Mouse (Mus musculus) hindbrain, embryonic 16.5 days (tissue): ENCODE results near the gene Gpam. TPM values are rescaled to one million over a fixed set of nuclear protein-coding genes. Genes with fewer than 3 reads are reported as not detected.
A peak's percentile ranks its signal among the peaks of the same experiment; 100 is the strongest.

Experiments
- ATAC-seq: fragments of 200-750 bp; cut with Nextera tagmentation; 2 replicates; pipeline ENCODE4 v1.8.0; 2017; ENCODE audit warnings: moderate TSS enrichment, moderate library complexity
- H3K27ac ChIP-seq: fragments of 300-500 bp; sonication (generic); 2 replicates; pipeline ENCODE4 v1.5.1; 2014; ENCODE audit warnings: low read depth, mild to moderate bottlenecking, control low read depth, low read length, moderate library complexity
- H3K27me3 ChIP-seq: fragments of 300-500 bp; sonication (generic); replicated peaks from 2 replicates; pipeline ENCODE4 v1.6.1; 2014; ENCODE audit warnings: low read length; ENCODE audit not compliant: control insufficient read depth, insufficient read depth
- H3K36me3 ChIP-seq: fragments of 300-500 bp; sonication (generic); 2 replicates; pipeline ENCODE4 v1.6.1; 2014; ENCODE audit warnings: mild to moderate bottlenecking, low read length, moderate library complexity, mixed read lengths; ENCODE audit not compliant: control insufficient read depth, insufficient read depth
- H3K4me1 ChIP-seq: fragments of 300-500 bp; sonication (generic); 2 replicates; pipeline ENCODE4 v1.6.1; 2014; ENCODE audit warnings: low read depth, low read length; ENCODE audit not compliant: control insufficient read depth, insufficient read depth
- H3K4me2 ChIP-seq: fragments of 300-500 bp; sonication (generic); 2 replicates; pipeline ENCODE4 v1.6.1; 2014; ENCODE audit warnings: mild to moderate bottlenecking, low read length, control low read depth, moderate library complexity
- H3K4me3 ChIP-seq: fragments of 300-500 bp; sonication (generic); 2 replicates; pipeline ENCODE4 v1.5.1; 2014; ENCODE audit warnings: mild to moderate bottlenecking, low read length, control low read depth, moderate library complexity
- H3K9ac ChIP-seq: fragments of 300-500 bp; sonication (generic); 2 replicates; pipeline ENCODE4 v1.6.1; 2014; ENCODE audit warnings: low read depth, mild to moderate bottlenecking, control low read depth, low read length, moderate library complexity
- H3K9me3 ChIP-seq: fragments of 300-500 bp; sonication (generic); 2 replicates; pipeline ENCODE4 v1.6.1; 2014; ENCODE audit warnings: mild to moderate bottlenecking, low read length, moderate library complexity; ENCODE audit not compliant: control insufficient read depth
- WGBS: fragments of 180-500 bp; shearing (Covaris S2); extraction: QIAGEN DNeasy Blood & Tissue Kit; methylation state at CpG from one replicate; pipeline ENCODE4 v1.1.7; 2014; 5-methylcytosine and 5-hydroxymethylcytosine counted together
- polyA plus RNA-seq: library from polyadenylated mRNA; unstranded; fragments of >200 nt; fragmentation: Nextera tagmentation; extraction: Ambion mirVana; gene quantifications from 2 replicates; pipeline ENCODE4 v1.2.1, GENCODE M21; 2015

Gene Gpam
- polyA plus RNA-seq, 1 experiment from 2014 or later = 20.4 TPM

- 94% methylated on average over 3 of the region's 3 CpGs for WGBS
- no peaks in the 10 kb centered on the region for H3K4me1 ChIP-seq
Measured at GRCm38 (mm10) chr19:55117991-55118390, 9.0 kb downstream of the Gpam start.

DNA sequence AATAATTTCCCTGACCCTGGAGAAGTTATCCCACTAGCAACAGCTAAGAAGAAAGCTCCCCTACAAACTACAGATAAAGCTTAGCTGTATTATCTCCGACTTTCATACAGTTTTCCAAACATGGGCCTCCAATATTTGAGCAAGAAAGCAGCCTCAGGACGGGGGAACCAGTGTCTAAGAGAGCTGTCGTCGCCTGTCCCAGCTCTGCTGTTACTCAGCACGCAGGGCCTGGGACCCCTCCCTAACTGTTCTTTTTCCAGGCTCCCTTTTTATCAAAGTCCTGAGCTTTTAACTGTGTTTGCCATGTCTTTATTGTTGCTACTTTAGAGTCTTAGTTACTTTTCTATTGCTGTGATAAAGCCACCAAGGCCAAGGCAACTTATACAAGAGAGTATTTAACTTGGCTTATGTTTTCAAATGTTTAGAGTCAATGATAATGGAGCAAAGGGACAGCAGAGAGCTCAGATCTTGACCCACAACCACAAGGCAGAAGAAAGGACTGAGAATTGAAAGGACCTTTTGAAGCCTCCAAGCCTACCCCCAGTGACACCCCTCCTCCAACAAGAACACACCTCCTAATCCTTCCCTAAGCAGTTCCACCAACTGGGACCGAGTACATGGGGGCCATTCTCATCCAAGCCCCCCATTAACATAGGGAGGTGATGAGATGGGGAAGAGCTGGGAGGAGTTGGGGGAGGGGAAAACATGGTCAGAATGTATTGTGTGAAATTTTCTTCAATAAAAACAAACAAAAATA is 9.8 kb downstream of the Gpam start:
- Histone ChIP-seq H3K27me3 (no peaks in the 10 kb centered on the region), H3K4me2 (no peak overlapping the region), H3K4me1 (no peaks in the 10 kb centered on the region), H3K27ac (no peak overlapping the region), H3K36me3 (no peaks in the 10 kb centered on the region), H3K9ac (no peak overlapping the region), H3K9me3 (no peaks in the 10 kb centered on the region), H3K4me3 (no peak overlapping the region)
- WGBS = 83% methylated on average over 6 of the region's 6 CpGs
- no peak for ATAC-seq

More at GRCm38 (mm10) chr19:55117991-55118390, 9.0 kb downstream of the Gpam start:
- no peak overlapping the region for H3K4me3 ChIP-seq
- ATAC-seq = no peak
- H3K27ac ChIP-seq = no peak overlapping the region
- H3K4me2 ChIP-seq = no peak overlapping the region
- no peaks in the 10 kb centered on the region for H3K36me3 ChIP-seq
- no peaks in the 10 kb centered on the region for H3K9me3 ChIP-seq
- no peaks in the 10 kb centered on the region for H3K27me3 ChIP-seq
- H3K9ac ChIP-seq = no peak overlapping the region

GRCm38 (mm10) chr19:55115532-55115931 is 11.5 kb downstream of the Gpam start:
- Histone ChIP-seq H3K4me2 (no peak overlapping the region), H3K27ac (no peak overlapping the region), H3K9ac (no peak overlapping the region), H3K4me1 (no peaks in the 10 kb centered on the region), H3K36me3 (no peaks in the 10 kb centered on the region), H3K27me3 (no peaks in the 10 kb centered on the region), H3K9me3 (no peaks in the 10 kb centered on the region), H3K4me3 (no peak overlapping the region)
- WGBS = 91% methylated on average over 4 of the region's 4 CpGs
- ATAC-seq = no peak

- Histone ChIP-seq H3K27me3 (no peaks in the 10 kb centered on the region), H3K36me3 (no peaks in the 10 kb centered on the region), H3K9ac (no peak overlapping the region), H3K4me2 (no peak overlapping the region), H3K27ac (no peak overlapping the region), H3K4me1 (no peaks in the 10 kb centered on the region), H3K9me3 (no peaks in the 10 kb centered on the region), H3K4me3 (no peak overlapping the region)
- ATAC-seq = no peak
- WGBS = 92% methylated on average over 5 of the region's 5 CpGs
Measured at GRCm38 (mm10) chr19:55114825-55115395, 12.1 kb downstream of the Gpam start.

DNA sequence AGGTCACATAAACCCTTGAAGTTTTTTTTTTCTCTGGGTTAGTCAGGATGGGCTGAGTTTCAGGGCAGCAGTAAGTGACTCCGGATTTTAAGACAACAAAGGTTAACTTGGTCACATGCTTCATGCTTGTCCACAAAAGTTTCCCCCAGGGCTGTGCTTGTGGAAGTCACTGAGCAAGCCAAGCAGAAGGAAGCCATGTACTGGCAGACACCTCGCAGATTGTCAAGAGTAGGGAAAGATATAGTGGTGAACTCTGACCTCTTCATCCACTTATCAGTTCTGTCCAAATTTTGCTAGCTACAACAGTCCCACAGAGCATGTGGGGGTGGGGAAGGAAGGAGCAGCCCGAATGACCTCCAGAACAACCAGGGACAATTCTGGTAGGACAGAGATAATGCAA is 19.1 kb downstream of the Gpam start:
- no peak overlapping the region for H3K4me2 ChIP-seq
- H3K9ac ChIP-seq = no peak overlapping the region
- H3K27ac ChIP-seq = no peak overlapping the region
- 76% methylated on average over 3 of the region's 3 CpGs for WGBS
- no peaks in the 10 kb centered on the region for H3K9me3 ChIP-seq
- H3K4me3 ChIP-seq = no peak overlapping the region
- H3K36me3 ChIP-seq = no peaks in the 10 kb centered on the region
- no peaks in the 10 kb centered on the region for H3K4me1 ChIP-seq
- H3K27me3 ChIP-seq = no peaks in the 10 kb centered on the region
- no peak for ATAC-seq

- ATAC-seq = no peak
- Histone ChIP-seq H3K27me3 (no peaks in the 10 kb centered on the region), H3K4me2 (no peak overlapping the region), H3K36me3 (no peaks in the 10 kb centered on the region), H3K4me1 (no peaks in the 10 kb centered on the region), H3K27ac (no peak overlapping the region), H3K9me3 (no peaks in the 10 kb centered on the region), H3K4me3 (no peak overlapping the region), H3K9ac (no peak overlapping the region)
- 88% methylated on average over 3 of the region's 3 CpGs for WGBS
Measured at GRCm38 (mm10) chr19:55105969-55106368, 21.1 kb downstream of the Gpam start.

DNA sequence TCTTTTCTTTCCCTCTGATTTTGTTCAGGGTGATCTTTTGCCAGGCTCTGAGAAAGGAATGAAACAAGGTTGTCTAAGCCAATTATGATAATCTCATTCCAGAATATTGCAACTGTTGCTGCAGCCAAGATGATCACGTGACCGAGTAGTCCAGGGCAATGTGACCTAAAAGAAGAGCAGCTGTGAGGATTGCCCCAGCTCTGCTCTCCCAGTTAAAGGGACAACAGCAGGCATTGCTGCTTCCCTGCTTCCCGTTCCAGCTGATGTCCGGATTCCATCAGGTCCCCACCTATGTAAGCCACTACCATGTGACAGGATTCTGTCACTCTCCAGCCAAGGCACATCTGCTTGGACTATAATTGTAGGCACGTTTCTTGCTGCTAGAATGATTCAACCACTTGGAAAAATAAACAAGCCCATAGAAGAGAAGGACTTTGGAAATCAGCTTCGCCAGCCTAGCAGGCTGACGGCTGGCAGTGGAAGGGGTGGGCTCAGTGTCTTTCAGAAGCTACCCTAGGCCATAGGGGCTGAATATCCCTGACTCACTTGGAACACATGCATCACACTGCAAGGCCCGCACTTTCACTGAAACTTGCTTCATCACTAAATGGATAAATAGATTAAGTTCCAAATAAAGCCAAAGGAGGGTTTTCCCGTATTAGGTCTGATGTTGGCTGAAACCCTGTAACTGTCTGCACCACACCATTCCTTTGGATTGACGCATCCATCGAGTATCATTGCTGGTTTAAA is 23.8 kb downstream of the Gpam start:
- Histone ChIP-seq H3K9ac (no peak overlapping the region), H3K4me2 (0 out of 2 replicates have a peak overlapping the region, but pooled peaks have one; percentile 5), H3K27ac (peak overlapping the region; percentile 2; the same call in 1 of the 2 replicates), H3K27me3 (no peaks in the 10 kb centered on the region), H3K4me1 (peaks cover 9% of the 10 kb centered on the region), H3K9me3 (no peaks in the 10 kb centered on the region), H3K36me3 (no peaks in the 10 kb centered on the region), H3K4me3 (no peak overlapping the region; the same call in 1 of the 2 replicates)
- WGBS = 61% methylated on average over 11 of the region's 11 CpGs
- ATAC-seq = no peak

DNA sequence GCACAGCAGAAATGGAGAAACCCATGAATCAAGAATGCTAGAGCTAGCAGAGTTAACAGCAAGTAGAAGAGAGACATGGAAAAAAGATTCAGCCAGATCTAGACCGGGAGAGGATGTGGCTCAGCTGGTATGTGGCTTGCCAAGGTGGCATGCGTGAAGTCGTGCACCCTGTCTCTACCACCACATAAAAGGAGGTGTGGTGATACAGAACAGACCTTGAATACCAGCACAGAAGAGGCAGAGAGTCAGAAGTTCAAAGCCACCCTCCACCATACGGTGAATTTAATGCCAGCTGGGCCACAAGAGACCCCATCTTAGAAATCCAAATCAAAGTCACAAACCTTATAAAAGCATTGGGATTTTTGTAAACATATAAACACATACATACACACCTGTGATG is 25.4 kb downstream of the Gpam start:
- H3K9me3 ChIP-seq = no peaks in the 10 kb centered on the region
- 86% methylated on average over 4 of the region's 4 CpGs for WGBS
- peaks cover 11% of the 10 kb centered on the region for H3K4me1 ChIP-seq
- no peak overlapping the region for H3K4me3 ChIP-seq
- ATAC-seq = no peak
- H3K27ac ChIP-seq = no peak overlapping the region
- H3K36me3 ChIP-seq = no peaks in the 10 kb centered on the region
- H3K27me3 ChIP-seq = no peaks in the 10 kb centered on the region
- H3K4me2 ChIP-seq = no peak overlapping the region
- H3K9ac ChIP-seq = no peak overlapping the region
